Mouse (Mus musculus): ENCODE results near the gene Iqcf6.

Iqcf6 gene

GRCm38 (mm10) chr9:106659441-106659840 is 33.1 kb downstream of the Iqcf6 start:
- DNase-seq: no peak

GRCm38 (mm10) chr9:106659935-106660334 is 33.6 kb downstream of the Iqcf6 start:
- no peak for DNase-seq

GRCm38 (mm10) chr9:106663200-106663599 is 36.8 kb downstream of the Iqcf6 start:
- DNase-seq: no peak

GRCm38 (mm10) chr9:106664433-106664832 is 38.1 kb downstream of the Iqcf6 start:
- DNase-seq: no peak

GRCm38 (mm10) chr9:106664856-106665255 is 38.5 kb downstream of the Iqcf6 start:
- DNase-seq: no peak

GRCm38 (mm10) chr9:106673860-106674259 is 47.5 kb downstream of the Iqcf6 start:
- no peak for DNase-seq

- DNase-seq: peak; percentile 75
These were observed 49.1 kb downstream of the Iqcf6 start for GRCm38 (mm10) chr9:106675480-106675879.

- no peak for DNase-seq
These were observed 49.6 kb downstream of the Iqcf6 start for GRCm38 (mm10) chr9:106675965-106676364.

- no peak for DNase-seq
These were observed 50.2 kb downstream of the Iqcf6 start for GRCm38 (mm10) chr9:106676571-106676970.

All from kidney, adult 11 months (tissue).